Mouse (Mus musculus) heart, postnatal 4 days (tissue): Measurements from ENCODE around the gene Ptprn2. TPM values are rescaled to one million over a fixed set of nuclear protein-coding genes. Genes with fewer than 3 reads are reported as not detected.

Experiments
- DNase-seq: peaks from one replicate; pipeline ENCODE4 v3.0.0; 2021
- total RNA-seq, 2 experiments: library from RNA; stranded (reverse); gene quantifications; 2 replicates each; pipeline ENCODE4 v1.2.3; 2021

The Ptprn2 gene
- total RNA-seq, 2 experiments from 2014 or later: 0.29 to 0.34 TPM

DNA sequence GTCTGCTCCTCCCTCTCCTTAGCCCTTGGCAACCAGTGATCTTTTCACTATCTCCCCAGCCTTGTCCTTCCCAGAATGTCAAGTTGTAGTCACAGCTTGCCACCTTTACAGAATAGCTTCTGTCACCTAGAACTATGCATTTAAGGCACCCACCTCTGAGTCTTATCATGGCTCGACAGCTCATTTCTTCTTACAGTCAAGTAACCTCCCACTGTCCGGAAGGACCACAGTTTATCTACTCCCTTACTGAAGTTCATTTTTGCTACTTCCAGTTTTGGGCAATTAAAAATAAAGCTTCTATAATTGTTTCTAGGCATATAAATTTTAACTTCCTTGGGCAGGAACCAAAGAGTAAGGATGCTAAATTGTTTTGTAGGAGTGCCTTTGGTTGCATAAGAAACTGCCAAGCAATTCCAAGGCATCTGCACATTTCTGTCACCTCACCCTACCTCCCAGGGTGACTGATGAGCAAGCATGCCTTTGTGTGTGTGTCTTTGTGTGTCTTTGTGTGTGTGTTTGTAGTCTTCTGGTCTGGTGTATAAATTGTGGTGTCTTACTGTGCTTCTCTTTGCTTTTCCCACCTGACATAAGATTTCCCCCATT, 516.1 kb downstream of the Ptprn2 start:
- DNase-seq: no peak

DNA sequence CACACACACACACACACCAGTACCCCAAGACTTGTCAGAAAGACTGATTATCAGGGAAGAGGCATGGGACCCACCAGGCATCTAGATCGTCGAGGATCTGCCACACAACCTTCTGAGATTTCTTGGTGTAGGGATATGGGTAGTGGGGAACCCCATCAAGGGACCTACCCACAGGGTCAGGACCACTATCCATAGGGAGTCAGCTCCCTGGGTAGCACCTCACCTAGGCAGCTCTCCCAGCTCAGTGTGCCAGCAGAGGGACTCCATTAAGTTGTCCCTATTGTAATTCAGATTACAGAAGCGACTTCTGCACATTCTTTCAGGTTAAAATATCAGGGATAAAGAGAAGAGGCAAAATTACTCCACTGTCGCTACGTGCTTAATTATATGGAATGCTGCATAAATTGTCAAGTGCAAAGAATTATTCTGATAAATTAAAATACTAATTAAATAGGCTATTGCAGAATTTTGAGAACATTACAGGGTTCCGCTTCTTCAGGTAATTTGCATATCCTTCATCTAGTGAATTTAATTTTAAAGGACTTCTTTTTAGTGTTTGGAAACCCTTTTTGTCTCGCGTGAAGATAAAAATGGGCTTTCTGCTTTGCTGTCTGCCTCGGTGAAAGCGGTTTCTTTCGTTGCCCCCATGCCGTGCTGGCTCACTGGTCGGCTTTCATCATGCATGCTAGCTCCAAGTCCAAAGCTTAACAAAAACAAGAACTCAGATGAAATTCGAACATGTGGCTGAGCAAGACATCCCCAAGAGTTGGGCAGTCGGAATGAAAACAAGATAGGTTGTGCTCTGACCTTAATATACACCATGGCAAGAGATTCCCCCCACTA, 531.5 kb downstream of the Ptprn2 start:
- DNase-seq: no peak

DNA sequence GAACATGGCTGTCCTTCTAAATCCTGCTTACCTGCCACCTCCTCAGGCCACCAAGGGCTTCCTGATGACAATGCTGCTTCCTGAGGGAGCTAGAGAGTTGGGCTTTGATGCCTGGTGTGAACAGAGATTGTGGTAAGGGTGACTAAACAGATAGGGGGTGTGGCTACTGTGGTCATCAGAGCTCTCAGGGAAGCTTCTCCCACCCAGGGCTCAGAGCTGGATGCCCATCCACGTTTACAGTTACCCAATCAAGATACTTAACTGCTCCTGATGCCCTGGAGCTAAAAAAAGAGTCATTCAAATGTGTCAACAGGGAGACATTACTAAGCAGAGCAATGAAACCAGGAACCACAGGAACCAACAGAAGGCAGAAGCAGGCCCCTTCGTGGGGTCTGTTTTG, 532.4 kb downstream of the Ptprn2 start:
- no peak for DNase-seq

DNA sequence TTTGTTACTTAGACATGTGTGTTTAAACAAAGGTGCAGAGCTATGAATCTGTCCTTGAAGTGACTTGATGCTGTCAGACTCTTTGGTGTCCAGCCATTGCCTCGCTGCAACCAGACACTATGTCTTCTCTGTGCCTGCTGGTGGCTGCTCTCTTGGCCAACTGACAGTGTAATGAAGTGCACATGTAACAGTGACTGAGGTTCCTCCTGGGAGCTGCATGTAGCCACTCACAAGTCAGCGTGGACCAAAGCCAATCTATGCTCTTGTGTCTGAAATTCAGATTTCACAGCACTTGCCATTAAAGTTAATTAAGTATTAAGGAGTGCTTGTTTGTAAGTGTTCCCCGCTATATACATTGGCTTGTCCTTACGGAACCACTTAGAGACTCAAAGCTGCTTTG, 537.7 kb downstream of the Ptprn2 start:
- DNase-seq: no peak

DNA sequence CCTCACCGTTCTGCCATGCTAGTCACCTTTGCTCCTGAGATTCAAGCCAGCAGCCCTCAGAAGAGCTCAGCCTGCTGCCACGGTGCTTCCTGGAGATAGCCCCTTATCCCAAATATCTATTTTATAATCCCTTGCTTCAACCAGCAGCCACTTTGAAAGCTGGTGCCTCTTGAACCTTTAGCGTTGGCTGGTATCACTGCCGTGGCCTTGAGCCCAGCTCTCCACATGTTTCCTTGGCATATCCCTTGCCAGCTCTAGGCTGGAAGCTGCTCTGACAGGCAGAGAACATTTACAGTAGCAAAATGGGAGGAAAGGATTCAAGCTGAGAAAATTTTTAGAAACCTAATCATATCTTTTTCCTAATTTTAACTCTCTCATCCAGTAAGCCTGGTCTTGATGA, 539.4 kb downstream of the Ptprn2 start:
- DNase-seq: peak; percentile 33

DNA sequence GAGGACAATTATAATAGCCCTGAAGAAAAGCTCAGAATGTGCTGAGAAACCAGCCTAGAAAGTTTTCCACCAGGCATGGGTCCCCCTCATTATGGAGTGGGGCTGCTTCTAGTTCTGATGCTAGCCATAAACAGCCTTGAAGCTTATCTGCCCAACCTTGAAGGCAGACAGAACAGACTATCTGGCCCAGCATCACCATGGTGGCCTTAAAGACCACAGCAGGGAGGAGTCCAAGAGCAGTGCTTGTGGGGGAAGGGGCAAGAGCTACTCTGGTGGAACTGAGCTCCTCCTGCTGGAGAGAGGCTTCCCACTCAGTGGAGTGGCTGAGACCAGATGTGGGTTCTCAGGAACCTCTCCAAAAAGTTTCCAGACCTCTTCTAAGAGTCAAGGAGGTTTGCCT, 540.2 kb downstream of the Ptprn2 start:
- DNase-seq: no peak

DNA sequence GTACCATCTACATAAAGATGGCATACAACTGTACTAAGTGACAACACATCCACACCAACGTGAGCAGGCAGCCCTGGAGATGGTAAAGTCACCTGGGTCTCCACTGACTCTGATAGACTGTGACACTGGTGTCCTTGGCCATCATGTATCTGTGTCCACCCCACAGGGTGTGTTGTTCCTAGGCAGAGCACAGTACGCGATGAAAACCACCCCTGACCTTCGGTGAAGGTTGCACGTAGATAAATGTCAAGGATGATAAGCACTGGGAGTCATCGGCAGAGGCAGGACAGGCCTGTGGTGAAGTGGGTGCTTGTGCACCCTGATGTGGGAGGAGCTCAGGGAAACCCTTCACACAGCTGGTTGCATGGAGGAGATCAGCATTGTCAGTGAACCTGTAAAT, 541.8 kb downstream of the Ptprn2 start:
- no peak for DNase-seq

DNA sequence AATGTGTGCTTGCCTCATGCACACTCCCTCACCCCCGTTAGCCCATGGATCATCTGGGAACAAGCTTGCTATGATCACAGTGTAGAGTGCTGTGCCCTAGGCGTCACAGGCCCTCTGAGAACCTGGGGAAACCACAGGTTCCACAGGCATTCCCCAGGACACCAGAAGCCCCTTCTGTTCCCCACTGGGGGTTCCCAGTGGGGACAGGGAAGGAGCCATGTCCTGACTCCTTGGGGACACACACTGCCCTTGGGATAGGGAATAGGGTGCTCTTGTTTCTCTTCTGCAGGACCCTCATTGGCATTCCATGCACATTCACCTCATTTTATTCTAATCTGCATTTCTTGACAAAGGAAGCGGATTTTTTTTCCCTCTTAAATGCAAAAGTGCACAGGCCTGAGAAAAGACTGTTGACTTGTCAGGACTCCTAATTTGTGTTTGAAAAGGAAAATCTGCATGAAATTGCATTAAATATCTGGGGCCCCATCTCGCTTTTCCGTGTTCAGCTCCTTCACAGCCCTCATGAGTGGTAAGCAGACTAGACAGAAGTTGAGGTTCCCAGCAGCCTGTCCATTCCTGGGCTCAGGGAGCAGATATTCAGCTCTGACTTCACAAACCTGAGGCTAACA, 542.9 kb downstream of the Ptprn2 start:
- DNase-seq: no peak

DNA sequence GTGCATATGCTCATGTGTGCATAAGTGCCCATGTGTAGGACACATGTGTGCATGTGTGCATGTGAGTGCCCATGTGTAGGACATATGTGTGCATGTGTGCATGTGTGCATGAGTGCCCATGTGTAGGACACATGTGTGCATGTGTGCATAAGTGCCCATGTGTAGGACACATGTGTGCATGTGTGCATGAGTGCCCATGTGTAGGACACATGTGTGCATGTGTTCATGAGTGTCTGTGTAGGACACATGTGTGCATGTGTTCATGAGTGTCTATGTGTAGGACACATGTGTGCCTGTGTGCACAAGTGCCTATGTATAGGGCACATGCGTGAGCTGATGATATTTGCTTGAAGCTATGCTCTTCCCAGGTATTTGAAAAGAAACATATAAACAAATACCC, 547.7 kb downstream of the Ptprn2 start:
- no peak for DNase-seq

DNA sequence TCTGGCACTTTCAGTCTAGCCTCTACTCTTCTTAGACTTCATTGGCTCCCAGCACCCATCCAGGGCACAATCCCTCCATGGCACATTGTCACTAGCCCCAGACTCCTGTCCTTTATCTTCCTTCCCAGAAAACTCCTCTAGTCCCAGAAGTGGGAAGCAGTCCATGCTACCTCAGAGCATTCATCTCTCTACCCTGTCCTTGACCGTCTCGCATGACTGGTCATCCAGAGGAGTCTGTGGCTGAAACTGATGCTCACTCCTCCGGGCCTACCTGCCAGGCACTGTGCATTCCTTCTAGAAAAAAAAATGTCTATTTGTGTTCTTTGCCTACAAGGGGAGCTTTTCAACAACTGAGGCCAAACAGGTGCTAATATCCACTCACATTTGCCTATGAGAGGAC, 549.0 kb downstream of the Ptprn2 start:
- DNase-seq: no peak

DNA sequence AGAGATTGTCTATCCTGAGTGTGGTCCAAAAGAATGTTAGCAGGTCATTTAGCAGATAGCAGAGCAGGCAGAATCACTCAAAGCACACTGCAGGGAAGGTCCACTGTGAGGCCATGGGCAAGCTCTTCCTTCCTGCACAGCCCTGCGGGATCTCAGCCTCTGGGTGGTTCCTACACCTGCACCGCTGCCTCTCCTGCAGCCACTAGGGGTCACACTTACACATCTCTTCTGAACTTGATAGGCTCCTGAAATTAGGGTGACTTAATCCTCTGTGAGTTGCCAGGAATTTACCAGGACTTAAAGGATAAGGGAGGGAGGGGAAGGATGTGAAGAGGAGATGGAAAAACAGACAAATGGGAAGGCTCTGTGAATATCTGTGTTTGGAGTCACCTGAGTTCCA, 549.7 kb downstream of the Ptprn2 start:
- peak; percentile 72 for DNase-seq

DNA sequence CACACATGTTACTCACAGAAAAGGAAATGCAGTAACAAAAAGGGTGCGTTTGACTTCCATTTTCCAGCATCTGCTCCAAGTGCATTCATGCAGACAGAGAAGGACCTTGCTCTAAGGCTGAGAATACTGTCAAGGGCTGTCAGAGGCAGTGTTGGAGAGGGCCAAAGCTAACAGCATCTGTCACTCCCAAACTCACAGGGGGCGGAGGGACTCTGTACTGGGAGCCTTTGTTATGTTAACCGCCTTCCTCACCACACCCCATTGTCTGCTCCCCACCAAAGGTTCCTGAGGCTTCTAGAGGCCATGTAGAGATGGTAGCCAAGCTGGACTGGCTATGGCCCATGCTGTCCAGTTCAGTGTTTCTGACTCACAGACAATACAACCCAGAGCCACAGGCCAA, 553.9 kb downstream of the Ptprn2 start:
- no peak for DNase-seq

DNA sequence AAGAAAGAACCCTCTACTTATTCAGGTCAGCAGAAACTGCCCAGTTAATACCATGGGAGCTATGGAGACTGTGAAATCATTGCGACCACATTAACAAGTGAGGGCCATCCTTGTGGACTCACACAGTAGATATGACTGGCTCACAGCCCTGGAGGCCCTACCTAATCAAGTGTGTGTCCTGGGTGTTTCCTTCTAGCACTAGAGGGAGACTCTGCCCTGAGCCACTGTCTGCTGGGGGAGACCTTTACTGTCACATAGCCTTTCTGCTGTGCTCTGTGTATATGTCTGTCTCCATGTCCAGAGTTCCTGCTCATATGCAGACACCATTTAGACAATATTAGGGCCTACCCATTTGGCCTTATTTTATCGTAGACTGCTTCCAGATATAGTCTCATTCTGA, 555.9 kb downstream of the Ptprn2 start:
- DNase-seq: no peak

DNA sequence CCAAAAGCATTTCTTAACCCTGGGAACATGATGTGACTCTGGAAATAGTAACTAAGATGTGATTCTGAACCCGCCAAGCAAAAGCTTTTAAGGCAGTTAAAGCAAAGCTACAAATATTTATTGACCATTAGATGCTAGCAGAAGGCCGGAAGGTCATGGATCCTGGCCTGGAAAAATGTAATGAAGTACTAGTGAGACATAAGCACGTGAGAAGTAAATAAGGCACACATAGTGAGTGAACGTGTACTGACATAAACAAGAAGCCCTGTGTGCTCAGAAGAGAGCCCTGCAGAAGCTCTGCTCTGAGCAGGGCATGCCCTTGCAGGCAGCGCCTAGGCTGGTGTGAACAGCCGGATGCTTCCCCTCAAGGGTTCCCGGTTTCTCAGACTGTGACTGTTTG, 557.2 kb downstream of the Ptprn2 start:
- no peak for DNase-seq

DNA sequence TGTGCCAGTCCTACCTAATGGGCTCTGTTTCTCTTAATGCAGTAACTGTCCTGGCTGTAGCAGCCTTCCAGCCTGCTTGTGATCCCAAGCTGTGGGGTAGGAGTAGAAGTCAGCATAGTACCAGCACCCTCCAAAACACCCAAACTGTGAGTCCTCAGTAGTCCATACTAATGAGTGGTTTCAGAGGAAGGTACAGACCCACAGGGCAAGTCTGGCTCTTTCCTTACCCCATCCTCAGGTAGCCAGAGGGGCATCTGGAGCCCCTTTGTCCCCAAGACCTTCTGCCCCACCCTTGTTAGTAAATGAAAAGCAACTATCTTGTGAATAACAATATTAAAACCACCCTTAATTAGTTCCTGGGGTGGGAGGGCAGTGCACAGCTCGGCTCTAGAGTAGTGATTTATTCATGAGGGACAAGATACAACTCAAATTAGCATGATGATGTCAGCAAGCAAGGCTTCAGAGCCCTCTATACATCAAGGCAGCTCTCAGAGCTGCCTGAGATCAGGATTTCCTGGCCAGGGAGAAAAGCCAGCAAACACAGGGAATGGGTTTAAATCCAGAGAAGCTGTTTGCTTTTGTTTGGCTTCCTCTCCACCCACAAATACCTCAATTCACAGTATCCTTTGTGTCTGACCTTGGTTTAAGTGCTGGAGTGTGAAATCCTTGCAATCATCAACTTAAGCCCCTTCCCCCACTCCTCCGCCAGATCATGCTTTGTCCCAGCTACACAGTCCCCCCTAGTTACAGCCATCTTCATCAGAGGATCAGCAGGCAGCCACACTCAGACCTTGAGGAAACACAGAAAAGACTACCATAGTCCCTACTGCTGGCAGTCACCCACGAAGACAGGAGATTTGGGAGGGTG, 562.1 kb downstream of the Ptprn2 start:
- no peak for DNase-seq

DNA sequence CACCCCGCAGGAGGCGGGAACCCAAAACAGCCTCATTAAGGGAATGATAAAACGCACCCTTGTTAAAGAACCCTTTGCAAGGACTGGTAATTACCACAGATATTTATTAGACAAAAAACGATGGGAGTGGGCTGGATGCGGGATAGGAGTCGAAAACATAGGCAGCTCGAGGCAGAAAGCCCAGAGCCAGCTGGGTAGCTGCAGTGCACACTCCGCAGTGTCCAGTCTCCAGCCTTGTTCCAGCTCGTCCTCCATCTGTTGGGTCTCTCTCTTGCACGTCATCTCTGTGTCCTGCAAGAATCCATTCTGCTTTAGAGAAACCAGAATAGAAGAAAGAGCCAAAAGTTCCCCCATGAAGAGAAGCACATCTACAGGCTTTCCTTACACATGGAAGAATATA, 564.3 kb downstream of the Ptprn2 start:
- no peak for DNase-seq

DNA sequence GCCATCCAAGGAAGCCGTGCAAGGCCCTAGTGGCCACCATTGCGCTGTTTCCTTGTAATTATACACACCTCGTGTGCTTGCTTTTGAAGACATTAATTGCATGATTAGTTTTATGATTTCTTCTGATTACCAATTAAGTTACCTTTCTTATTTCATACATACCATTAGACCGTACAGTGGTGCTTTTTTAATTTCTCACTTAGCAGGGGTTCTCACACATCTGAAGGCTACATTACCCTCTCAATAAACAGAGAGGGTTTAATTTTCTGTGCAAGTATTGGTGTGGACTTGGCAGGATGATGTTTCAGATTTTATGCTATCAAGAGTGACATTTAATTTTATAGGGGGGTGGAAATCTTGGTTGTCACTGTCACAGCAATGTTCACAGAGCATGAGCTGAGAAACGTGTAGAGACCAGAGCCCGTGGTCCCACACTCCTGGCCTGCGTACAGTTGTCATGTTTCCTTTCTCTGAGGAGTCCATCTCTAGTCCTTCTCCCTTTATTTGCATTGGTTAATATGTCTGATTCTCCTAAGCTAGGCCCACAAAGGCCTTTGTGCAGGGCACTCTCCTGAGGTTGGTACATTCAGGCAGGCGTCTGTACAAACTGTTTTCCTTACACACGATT, 567.8 kb downstream of the Ptprn2 start:
- no peak for DNase-seq

DNA sequence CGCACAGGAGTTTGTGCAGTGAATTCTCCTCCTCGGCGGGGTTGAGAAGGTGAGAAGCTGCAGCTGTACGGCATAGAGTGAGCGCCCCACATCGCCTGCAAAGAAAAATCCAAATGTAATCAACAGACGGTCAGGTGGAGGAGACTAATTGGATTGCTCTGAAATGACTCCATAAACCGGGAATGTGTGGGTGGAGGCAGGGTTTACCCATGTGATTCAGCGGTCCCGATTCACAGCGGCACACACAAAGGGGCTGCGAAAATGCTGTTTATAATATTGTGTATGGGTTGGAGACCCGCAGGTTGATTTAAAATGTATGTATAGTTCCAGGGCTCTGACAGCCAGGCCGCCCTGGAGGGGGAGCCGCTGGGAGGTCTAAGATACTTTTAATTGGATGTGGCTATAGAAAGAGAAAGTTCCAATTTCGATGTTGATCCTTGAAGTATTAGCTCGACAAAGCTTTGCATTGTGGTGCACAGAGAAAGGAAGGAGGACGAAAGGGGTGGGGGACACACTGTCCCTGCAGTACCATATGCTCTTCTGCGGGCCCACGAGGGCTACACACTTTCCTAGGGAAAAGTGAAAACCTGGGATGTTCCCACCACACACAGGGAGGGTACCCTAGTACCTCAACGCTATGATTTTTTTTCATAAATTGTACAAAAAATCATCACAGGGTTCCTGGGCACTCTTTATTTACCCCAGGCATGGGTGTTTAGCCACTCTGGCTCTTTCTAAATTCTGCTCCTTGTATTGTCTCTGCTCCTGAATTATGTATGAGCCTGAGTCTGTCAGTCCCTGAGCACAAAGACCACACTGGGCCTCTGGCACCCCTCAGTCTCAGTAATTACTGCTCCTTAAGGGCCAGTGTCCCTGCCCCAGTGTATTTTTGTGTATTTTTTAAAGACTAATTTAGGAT, 568.6 kb downstream of the Ptprn2 start:
- no peak for DNase-seq

DNA sequence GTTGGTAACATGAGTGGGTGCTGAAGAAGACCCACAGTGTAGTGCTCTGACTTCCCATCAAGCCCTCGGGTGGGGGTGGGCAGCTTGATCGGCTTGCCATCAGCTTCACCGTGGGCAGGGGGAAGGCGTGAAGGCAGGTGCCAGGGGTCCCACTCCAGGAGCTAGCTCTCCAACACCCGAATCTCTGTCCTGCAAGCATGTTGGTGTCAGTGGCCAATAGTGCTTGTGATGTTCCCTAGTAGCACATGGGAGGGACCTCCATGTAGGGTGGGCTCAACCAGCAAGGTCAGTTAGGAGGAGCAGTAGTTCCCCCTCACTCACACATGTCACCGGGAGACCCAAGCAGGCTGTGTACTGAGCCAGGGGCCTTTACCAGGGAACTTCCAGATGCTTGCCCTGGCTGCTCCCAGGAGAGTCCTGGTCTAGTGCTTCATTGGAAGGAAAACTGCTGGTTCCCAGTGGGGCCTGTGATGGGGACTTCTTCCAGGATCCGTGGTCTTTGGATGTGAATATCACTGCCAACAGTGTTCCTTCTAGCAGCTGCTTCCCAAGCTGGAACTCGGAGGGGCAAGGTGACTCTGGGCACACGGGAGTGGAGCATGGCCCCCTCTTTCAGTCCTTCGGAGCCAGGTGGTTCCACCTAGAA, 569.5 kb downstream of the Ptprn2 start:
- no peak for DNase-seq

DNA sequence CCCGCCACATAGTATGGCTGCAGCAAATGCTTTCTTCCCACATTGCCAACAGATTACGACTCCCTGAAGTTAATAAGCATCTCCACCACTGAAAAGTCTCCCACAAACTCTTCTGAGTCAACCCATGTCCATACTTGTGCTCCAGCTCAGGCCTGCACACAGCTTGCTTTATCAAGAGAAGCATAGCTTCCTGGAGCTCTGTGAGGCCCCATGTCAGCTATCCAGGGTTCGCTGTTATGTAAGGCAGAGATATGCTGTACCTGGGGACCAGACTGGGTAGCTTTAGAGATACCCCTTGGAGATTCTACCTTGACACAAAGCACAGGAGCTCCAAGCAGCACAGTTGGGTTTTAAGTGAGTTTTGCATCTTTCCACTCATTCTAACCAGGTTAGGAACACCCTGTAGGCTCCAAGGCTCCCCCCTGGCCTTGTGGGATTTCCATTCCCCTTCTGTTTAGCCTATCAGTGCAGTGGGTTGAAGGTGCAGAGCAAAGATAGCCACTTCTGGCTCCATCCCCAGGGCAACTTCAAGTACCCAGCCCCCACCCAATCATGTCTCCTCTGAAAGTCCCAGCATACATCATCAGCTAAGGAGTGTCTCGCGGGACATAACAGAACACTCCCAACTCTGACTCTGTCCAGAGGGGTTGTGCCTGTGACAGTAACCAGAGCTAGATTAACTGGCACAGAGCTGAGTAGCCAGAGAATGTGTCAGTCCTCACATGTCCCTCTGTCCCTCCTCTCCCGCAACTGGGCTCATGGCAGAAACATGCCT, 572.9 kb downstream of the Ptprn2 start:
- DNase-seq: peak; percentile 31
